Mouse (Mus musculus) olfactory bulb, adult 2 months (tissue): ENCODE results near the gene Dzip1.

Experiments used
- CTCF ChIP-seq: fragments of 200-500 bp; IDR thresholded peaks from 2 replicates; pipeline ENCODE4 v1.5.1; 2012; ENCODE audit warnings: low read depth, mild to moderate bottlenecking, low read length, moderate library complexity; ENCODE audit not compliant: insufficient read depth
- POLR2A ChIP-seq: fragments of 200-500 bp; IDR thresholded peaks from 2 replicates; pipeline ENCODE4 v1.6.1; 2012; ENCODE audit warnings: mild to moderate bottlenecking, low read depth, low read length, moderate library complexity; ENCODE audit not compliant: insufficient read depth

GRCm38 (mm10) chr14:118967646-118968045 is 42.4 kb upstream of the Dzip1 start:
- TF ChIP-seq CTCF = no peak
- TF ChIP-seq POLR2A = no peak
